Mouse (Mus musculus): ENCODE data around the gene Samt4.
"Not testable (repeated sequence)": the region's sequence is repeated elsewhere in the genome, so short reads cannot be mapped to it uniquely, and the experiment has no call there.

Gene Samt4

DNA sequence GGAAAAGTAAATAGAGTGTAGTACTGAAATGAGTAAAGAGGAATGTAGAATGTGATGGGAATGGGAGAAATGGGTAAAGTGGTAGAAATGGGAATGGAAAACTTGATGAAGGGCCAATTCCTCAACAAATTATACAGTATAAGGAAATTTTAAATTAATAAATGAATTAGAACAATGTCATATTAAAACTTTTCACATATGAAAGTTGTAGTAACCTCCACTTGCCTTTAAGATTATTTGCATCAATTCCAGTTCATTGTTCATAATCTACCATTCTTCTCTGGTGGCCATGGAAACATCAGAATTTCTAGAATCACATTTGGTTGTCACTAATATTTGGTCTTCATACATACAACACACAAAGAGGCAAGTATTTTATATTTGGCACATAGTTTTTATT is at the start of gene Samt4:
Gene Samt4, plus strand, starts transcription at position 301 of the 400 bp plus-strand sequence.
- DNase-seq (ENCODE audit: low read depth, low spot score) = no peak

GRCm38 (mm10) chrX:154443696-154444095 is 38.1 kb upstream of the Samt4 start:
- DNase-seq (ENCODE audit: low read depth, low spot score) = not testable (repeated sequence)

DNA sequence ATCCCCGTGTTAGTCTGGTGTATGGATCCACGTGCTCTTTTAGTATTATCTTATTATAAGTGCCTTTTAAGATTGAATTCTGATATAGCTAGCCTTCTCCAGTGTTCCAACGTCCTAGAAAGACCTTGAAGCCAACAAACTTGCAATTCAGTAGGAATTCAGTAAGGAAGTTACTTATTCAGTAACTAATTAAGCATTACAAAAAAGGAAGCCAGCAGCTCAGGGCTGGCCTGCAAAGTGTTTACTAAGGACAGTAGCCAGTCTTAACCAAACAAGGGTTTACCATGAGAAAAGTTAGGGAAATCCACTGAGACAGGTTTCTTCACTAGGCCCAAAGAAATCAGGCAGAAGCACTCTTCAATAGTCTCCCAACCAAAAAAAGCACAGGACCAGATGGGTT is 13.4 kb upstream of the Samt4 start:
- DNase-seq (ENCODE audit: low read depth, low spot score) = not testable (repeated sequence)

Data from retina, postnatal 7 days (tissue).